ENCODE assay signal across 9 mouse cellular contexts in the genomic region with DNA sequence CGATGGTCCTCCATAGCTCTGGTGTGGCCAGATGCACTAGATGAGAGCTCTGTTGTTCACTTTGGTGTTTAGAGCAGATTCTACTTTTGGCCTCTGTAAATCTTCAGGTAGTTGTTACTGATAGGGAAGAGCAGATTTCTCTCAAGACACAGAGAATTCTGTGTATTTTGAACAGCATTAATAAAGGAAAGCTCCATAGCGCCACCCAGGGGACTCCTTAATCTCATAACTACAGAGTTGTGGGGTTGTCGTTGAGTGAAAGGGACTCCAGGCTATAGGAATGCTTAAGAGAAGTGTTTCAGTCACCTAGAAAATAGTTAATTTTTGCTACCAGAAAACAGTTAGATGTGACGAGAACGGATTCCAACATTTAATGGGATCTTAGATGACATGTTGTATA.
DNase-seq lines count a peak whose midpoint lies in the region; TF ChIP-seq lines count a peak whose summit lies in the region.
"Had no signal": no experiment of that assay in that cellular context is flagged by ENCODE, and none has a peak within 500 bp of the region (broad histone marks: within the 10 kb centered on the region; RNA-seq: fewer than 3 reads in every experiment).

No protein-coding gene starts in this region.

- TF ChIP-seq CTCF in brain, embryonic 14.5 days (IDR thresholded peaks at IDR 0.05; ENCODE audit: borderline replicate concordance, extremely low read depth, insufficient read depth, insufficient read length): no peak

- peak; percentile 9 to 45 for DNase-seq in cerebellum, postnatal 14 days
- no peak for DNase-seq in cerebellum, adult 11-12 months
- DNase-seq in layer of hippocampus, postnatal 10 days (ENCODE audit: low spot score in 2 of 2): peak; percentile 18 to 33
- no peak for DNase-seq in layer of hippocampus, postnatal 14 days (ENCODE audit: low spot score in 2 of 2)
- peak; percentile 29 to 61 for DNase-seq in right cerebral cortex, postnatal 10 days (ENCODE audit: low spot score in 2 of 2)
- DNase-seq in right cerebral cortex, adult 18-20 months: no peak
- DNase-seq in brain, embryonic 14.5 days (ENCODE audit: low read depth): peak; percentile 20
- DNase-seq in thymus, postnatal 4 days: no peak
- DNase-seq: gastrocnemius, adult 2 months had no signal

- TF ChIP-seq POLR2A in brain, embryonic 14.5 days (IDR thresholded peaks at IDR 0.05; ENCODE audit: borderline replicate concordance, extremely low read depth, insufficient read depth, insufficient read length, poor library complexity, severe bottlenecking): no peak

Comparison
In these comparisons a context has a peak if more than half of its experiments do, and no peak if none do; other contexts are left out.
1. DNase-seq: peak in cerebellum, postnatal 14 days (2 of 2), layer of hippocampus, postnatal 10 days (2 of 2), right cerebral cortex, postnatal 10 days (2 of 2) and brain, embryonic 14.5 days (single experiment); none in cerebellum, adult 11-12 months (single experiment), layer of hippocampus, postnatal 14 days (0 of 2), right cerebral cortex, adult 18-20 months (single experiment) and thymus, postnatal 4 days (single experiment).